Mouse (Mus musculus) thymus, adult 2 months (tissue): ENCODE results near the gene Pcare. TPM values are rescaled to one million over a fixed set of nuclear protein-coding genes. Genes with fewer than 3 reads are reported as not detected.

Experiments used
- DNase-seq: peaks from one replicate; pipeline ENCODE4 v3.0.0; 2021
- H3K27ac ChIP-seq: fragments of 200-500 bp; 2 replicates; pipeline ENCODE4 v1.5.1; 2012; ENCODE audit warnings: low read length, control low read depth; ENCODE audit not compliant: control insufficient read depth, insufficient read depth
- H3K27me3 ChIP-seq: fragments of 200-500 bp; 2 replicates; pipeline ENCODE4 v1.6.1; 2012; ENCODE audit warnings: mild to moderate bottlenecking, low read length, moderate library complexity, mixed read lengths; ENCODE audit not compliant: control insufficient read depth, insufficient read depth
- H3K36me3 ChIP-seq: fragments of 200-500 bp; 2 replicates; pipeline ENCODE4 v1.6.1; 2012; ENCODE audit warnings: mild to moderate bottlenecking, low read length, moderate library complexity; ENCODE audit not compliant: control insufficient read depth, insufficient read depth
- H3K4me1 ChIP-seq: fragments of 200-500 bp; replicated peaks from 2 replicates; pipeline ENCODE4 v1.6.1; 2012; ENCODE audit warnings: low read length; ENCODE audit not compliant: control insufficient read depth, insufficient read depth
- H3K4me3 ChIP-seq: fragments of 200-500 bp; 2 replicates; pipeline ENCODE4 v1.5.1; 2012; ENCODE audit warnings: mild to moderate bottlenecking, low read length, control low read depth, moderate library complexity; ENCODE audit not compliant: control insufficient read depth, insufficient read depth
- CTCF ChIP-seq: fragments of 200-500 bp; IDR thresholded peaks from 2 replicates; pipeline ENCODE4 v1.5.1; 2012; ENCODE audit warnings: mild to moderate bottlenecking, control low read depth, low read length, moderate library complexity, borderline replicate concordance; ENCODE audit not compliant: control insufficient read depth, poor library complexity, insufficient read depth; ENCODE audit errors: extremely low read depth
- POLR2A ChIP-seq: fragments of 200-500 bp; IDR thresholded peaks from 2 replicates; pipeline ENCODE4 v1.6.1; 2012; ENCODE audit warnings: mild to moderate bottlenecking, low read length, control low read depth, moderate library complexity; ENCODE audit not compliant: control insufficient read depth, poor library complexity, insufficient read depth; ENCODE audit errors: extremely low read depth
- WGBS: fragments of 180-500 bp; shearing (Covaris S2); methylation state at CpG from one replicate; pipeline ENCODE4 v1.1.7; 2018; 5-methylcytosine and 5-hydroxymethylcytosine counted together
- polyA plus RNA-seq: library from polyadenylated mRNA; depleted of rRNA; stranded (reverse); fragments of >200 nt; gene quantifications from 2 replicates; pipeline ENCODE4 v1.2.3, GENCODE M21; 2012

Pcare gene
- polyA plus RNA-seq, 1 experiment, result not detected

DNA sequence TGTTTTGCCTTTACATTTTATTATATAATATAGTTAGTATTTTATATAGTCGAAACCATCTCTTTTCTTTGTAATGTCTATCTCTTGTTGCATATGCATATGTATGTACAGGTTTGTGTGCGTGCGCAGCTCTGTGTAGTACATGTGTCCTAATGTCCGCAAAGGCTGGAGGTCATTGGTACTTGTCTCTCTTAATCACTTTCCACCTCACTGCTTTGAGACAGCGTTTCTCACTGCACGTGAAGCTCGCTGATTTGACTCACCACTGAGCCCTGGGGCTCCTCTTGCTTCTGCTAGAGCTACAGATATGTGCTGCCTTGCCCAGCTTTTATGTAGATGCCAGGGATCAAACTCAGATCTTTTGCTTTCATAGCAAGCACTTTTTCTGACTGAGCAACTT is 7.8 kb upstream of the Pcare start:
- Histone ChIP-seq H3K4me3 (no peak overlapping the region), H3K4me1 (no peaks in the 10 kb centered on the region), H3K27me3 (no peaks in the 10 kb centered on the region), H3K27ac (no peak overlapping the region), H3K36me3 (no peaks in the 10 kb centered on the region)
- TF ChIP-seq CTCF, result no peak
- TF ChIP-seq POLR2A, result no peak
- DNase-seq, result no peak
- 92% methylated on average over 7 of the region's 7 CpGs for WGBS

DNA sequence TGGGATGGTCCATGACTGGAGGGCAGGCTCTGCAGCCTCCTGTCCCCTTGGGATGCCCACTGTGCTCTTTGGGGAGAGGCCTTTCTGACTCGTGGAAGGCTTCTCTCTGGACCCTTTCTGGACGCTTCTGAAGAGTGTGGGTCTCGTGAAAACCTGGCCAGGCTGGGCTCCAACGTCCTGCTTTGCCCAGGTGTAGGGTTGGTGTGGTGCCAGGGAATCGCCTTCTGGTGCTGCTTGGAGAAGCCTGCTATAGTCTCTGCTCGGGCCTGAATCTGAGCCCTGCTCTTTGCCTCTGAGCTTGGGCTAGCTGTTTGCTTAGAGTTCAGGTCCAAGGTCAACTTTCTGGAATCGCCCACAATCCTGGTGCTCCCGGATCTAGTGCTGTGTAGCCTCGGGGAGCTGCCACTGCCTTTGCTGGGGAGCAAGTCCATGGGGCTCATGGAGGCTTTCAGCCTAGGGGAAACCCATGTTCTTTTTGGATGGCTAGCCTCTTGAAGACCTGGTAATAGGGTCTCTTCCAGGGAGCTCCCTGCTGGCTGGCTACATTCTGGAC is 3.0 kb downstream of the Pcare start:
- whole genome bisulfite sequencing, result 90% methylated on average over 9 of the region's 9 CpGs
- no peak for TF ChIP-seq POLR2A
- TF ChIP-seq CTCF, result no peak
- Histone ChIP-seq H3K4me1 (no peaks in the 10 kb centered on the region), H3K27ac (no peak overlapping the region), H3K27me3 (no peaks in the 10 kb centered on the region), H3K4me3 (no peak overlapping the region), H3K36me3 (no peaks in the 10 kb centered on the region)
- no peak for DNase-seq

DNA sequence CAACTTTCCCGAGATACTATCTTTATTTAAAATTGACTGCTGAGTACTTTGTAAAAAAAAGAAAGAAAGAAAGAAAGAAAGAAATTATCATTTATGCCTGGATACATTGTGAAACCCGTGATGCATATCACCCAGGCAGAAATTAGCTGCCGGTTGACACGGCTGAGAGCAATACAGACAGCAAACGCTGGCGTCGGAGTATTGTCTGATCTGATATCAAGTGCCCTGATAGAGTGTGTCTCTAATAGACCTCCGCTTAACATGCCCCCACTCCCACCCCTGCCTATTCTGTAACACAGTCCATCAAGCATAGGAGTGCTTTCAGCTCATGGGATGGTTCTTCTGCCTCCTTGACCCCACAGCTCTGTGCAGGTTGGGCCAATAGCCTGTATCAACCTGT is 5.1 kb downstream of the Pcare start:
- Histone ChIP-seq H3K27ac (no peak overlapping the region; the same call in 1 of the 2 replicates), H3K36me3 (no peaks in the 10 kb centered on the region), H3K4me3 (no peak overlapping the region), H3K27me3 (no peaks in the 10 kb centered on the region), H3K4me1 (no peaks in the 10 kb centered on the region)
- no peak for DNase-seq
- TF ChIP-seq CTCF (no peak), POLR2A (no peak)
- 93% methylated on average over 8 of the region's 8 CpGs for WGBS

DNA sequence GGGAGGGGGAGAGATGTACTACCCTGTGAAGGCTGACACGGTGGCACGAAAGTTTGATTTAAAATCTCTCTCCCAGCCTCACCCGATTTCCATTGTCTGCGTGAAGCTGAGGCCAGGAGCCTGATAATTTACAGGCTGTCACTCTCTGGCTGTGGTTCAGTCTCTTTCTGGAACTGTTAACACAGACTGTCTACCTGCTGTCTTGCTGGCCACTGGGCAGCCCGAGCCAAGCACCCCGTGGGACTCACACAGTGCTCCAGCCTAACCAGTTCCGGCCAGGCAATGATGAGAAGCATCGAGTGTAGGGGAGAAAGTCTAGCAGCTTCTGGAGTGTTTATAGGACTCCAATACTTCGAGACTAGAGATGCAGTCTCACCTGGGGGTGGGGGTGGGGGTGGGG is 6.6 kb downstream of the Pcare start:
- H3K4me1 ChIP-seq, result no peaks in the 10 kb centered on the region
- H3K27me3 ChIP-seq, result no peaks in the 10 kb centered on the region
- no peak overlapping the region for H3K4me3 ChIP-seq

DNA sequence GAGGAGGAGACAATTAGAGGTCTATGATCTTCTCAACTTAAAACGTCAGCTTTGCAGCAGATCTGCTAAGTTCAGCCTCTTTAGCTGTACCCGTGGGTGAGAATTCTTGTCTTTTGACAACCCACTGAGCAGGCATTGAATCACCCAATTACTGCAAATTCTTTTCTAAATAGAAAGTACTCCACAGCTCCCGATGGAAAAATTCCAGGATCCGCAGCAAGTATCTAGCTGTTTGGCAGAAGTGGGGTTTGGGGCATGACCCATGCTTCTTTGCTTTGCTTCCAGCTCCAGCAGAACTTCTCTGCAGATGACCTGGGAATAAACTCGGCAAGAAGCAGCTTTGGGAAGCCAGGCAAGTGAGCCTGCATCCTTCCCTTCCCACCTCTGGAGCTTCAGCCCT is 9.8 kb downstream of the Pcare start:
- no peaks in the 10 kb centered on the region for H3K36me3 ChIP-seq
- no peak overlapping the region for H3K4me3 ChIP-seq
- WGBS, result 80% methylated on average over 5 of the region's 5 CpGs
- H3K27me3 ChIP-seq, result no peaks in the 10 kb centered on the region
- no peak for DNase-seq
- H3K27ac ChIP-seq, result no peak overlapping the region
- no peak for TF ChIP-seq CTCF
- TF ChIP-seq POLR2A, result no peak
- no peaks in the 10 kb centered on the region for H3K4me1 ChIP-seq

More for the DNA sequence above, 6.6 kb downstream of the Pcare start:
- no peak for DNase-seq
- no peak overlapping the region for H3K27ac ChIP-seq
- H3K36me3 ChIP-seq, result no peaks in the 10 kb centered on the region
- WGBS, result 77% methylated on average over 9 of the region's 9 CpGs
- TF ChIP-seq CTCF (no peak), POLR2A (no peak)

DNA sequence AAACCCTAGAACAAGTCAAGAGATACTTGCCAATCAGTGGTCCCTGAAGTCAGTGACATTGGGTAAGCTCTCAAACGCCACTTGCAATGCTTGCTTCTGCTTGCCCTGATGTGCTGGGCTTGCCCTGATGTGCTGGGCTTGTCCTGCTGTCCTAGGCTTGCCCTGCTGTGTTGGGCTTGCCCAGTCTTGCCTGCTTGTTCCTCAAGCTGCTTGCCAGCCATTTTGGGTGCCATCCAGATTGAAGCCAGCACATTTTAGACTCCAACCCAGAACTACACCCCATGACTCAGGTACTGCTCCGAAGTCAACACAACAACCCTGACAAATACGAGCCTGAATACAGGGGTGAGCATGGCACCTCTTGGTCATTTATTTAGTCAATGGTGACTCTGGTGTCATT is 10.5 kb downstream of the Pcare start:
- H3K4me3 ChIP-seq, result no peak overlapping the region
- no peak for DNase-seq
- no peaks in the 10 kb centered on the region for H3K36me3 ChIP-seq
- H3K4me1 ChIP-seq, result no peaks in the 10 kb centered on the region
- H3K27ac ChIP-seq, result no peak overlapping the region
- WGBS, result 84% methylated on average over 3 of the region's 3 CpGs
- no peak for TF ChIP-seq POLR2A
- TF ChIP-seq CTCF, result no peak
- H3K27me3 ChIP-seq, result no peaks in the 10 kb centered on the region

DNA sequence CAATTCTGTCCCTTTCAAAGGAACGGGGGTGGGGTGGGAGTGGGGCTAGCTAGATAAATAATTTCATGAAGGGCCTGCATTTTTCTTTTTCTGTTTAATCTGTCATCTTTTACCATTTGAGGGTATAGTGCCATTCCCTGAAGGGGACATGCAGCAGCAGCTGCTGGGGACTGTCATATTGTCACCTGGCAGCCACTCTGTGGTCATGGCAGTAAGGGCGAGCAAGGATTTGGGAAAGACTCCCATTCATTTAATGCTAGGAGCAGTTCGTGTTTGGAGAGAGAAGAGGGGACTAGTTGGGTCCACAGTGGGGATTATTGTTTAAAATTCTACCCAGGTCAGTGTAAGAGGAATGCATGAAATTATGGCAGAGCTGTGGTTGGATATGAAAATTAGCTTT is 16.3 kb downstream of the Pcare start:
- H3K4me3 ChIP-seq, result no peak overlapping the region
- DNase-seq, result no peak
- 75% methylated on average over 3 of the region's 3 CpGs for WGBS
- TF ChIP-seq POLR2A (no peak), CTCF (no peak)
- H3K4me1 ChIP-seq, result no peaks in the 10 kb centered on the region
- no peak overlapping the region for H3K27ac ChIP-seq
- H3K36me3 ChIP-seq, result no peaks in the 10 kb centered on the region
- H3K27me3 ChIP-seq, result no peaks in the 10 kb centered on the region
